Mouse (Mus musculus) Patski (cell line): Measurements from ENCODE around the gene Sod1. TPM values are rescaled to one million over a fixed set of nuclear protein-coding genes. Genes with fewer than 3 reads are reported as not detected.

ENCODE experiments used
- ATAC-seq: fragments of 100-300 bp; one replicate; pipeline ENCODE4 v1.8.0; 2021
- CTCF ChIA-PET: fragments of 350-600 bp; sonication (Branson Sonifier 250); formaldehyde crosslinking; loops from one replicate; lab custom pipeline; 2022; ENCODE audit warnings: inconsistent platforms; lab: Charles Lee
- POLR2A ChIA-PET: fragments of 350-600 bp; sonication (Branson Sonifier 250); formaldehyde crosslinking; loops from one replicate; lab custom pipeline; 2022; ENCODE audit warnings: antibody characterized with exemption, inconsistent platforms; lab: Charles Lee
- DNase-seq: peaks from one replicate; pipeline ENCODE4 v3.0.0-alpha.2; 2011; ENCODE audit warnings: low read depth, low spot score
- H3K27me3 ChIP-seq: fragments of 371-371 bp; one replicate; pipeline ENCODE4 v1.5.1; 2021
- CTCF ChIP-seq: fragments of 100-300 bp; IDR thresholded peaks from one replicate; pipeline ENCODE4 v1.5.1; 2021
- in situ Hi-C: fragments of 300-500 bp; cut with MboI; formaldehyde crosslinking; loops from 3 replicates; pipeline ENCODE4 v1.11.1; 2018; ENCODE audit warnings: low pct_unique_long_range_greater_than_20kb, mixed read lengths
- polyA plus RNA-seq: library from polyadenylated mRNA; unstranded; gene quantifications from one replicate; pipeline ENCODE4 v1.2.3, GENCODE M21; 2021

Gene Sod1
- 720 TPM for polyA plus RNA-seq

DNA sequence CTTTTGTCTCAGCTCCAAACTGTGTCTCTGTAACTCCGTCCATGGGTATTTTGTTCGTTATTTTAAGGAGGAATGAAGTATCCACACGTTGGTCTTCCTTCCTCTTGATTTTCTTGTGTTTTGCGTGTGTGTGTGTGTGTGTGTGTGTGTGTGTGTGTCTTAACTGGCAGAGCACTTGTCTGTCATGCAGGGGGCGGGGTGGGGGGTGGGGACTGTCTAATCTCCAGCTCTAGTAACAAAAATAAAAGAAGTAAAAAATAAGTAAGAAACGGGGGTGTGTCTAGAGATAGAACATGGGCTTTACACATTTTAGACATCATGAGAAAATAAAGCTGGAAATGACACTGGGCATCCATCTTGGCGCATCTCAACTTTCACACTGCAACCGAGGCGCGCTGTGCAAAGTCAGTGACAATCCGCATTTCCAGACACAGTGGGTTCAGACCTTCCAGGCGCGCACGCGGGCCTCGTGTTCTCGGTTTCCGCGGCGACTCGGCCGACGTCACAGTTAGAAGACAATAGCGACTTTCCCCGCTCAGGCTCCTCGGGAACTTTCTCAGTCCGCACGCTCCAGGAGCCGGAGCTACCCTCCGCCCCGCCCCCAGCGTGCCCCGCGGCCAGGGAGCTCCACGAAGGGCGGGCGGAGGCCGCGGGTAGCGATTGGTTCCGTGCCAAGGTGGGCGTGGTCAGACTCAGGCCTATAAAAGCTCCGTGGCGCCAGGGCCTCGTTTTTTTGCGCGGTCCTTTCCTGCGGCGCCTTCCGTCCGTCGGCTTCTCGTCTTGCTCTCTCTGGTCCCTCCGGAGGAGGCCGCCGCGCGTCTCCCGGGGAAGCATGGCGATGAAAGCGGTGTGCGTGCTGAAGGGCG lies at the start of gene Sod1:
Gene Sod1 (plus strand): TSS at position 729 of the 866 bp plus-strand sequence.
- no peak for TF ChIP-seq CTCF
- in situ Hi-C loops: no loop called here
- peak; percentile 88 for ATAC-seq
- ChIA-PET CTCF (interaction anchor here (0.9 kb wide), 1 partner anchor 10 kb away, joined by 5 read pairs; no protein-coding TSS in a partner anchor), POLR2A (interaction anchor here (0.6 to 0.7 kb wide), 2 partner anchors 8 to 62 kb away, joined by 3 read pairs; no protein-coding TSS in a partner anchor)
- peak; percentile 60 for DNase-seq
- no peaks in the 10 kb centered on the region for H3K27me3 ChIP-seq

DNA sequence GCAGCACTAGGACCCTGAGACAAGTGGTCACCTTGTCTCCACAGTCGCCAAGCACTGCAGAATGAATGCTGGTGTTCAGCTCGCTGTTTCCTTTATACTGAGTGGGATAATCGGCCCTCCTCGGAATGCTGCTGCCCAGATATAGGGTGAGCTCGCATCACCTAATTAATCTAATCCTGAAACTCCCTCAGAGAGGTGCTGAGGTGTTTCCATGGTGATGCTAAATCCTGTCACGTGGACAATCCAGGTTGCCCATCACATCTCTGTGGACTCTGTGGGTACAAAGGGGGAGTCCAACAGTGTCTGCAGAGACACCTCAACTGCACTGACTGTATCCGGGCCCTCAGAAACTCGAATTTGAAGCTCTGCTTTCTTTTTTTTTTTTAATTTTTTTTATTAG lies 49.1 kb upstream of the Sod1 start:
- ChIA-PET CTCF (interaction anchor here (1.7 to 1.9 kb wide), 2 partner anchors 326 to 329 kb away, joined by 4 to 6 read pairs; no protein-coding TSS in a partner anchor), POLR2A (no interaction called here)
- no peak for DNase-seq
- ATAC-seq: no peak
- in situ Hi-C loops: no loop called here
- TF ChIP-seq CTCF: no peak
- no peaks in the 10 kb centered on the region for H3K27me3 ChIP-seq

DNA sequence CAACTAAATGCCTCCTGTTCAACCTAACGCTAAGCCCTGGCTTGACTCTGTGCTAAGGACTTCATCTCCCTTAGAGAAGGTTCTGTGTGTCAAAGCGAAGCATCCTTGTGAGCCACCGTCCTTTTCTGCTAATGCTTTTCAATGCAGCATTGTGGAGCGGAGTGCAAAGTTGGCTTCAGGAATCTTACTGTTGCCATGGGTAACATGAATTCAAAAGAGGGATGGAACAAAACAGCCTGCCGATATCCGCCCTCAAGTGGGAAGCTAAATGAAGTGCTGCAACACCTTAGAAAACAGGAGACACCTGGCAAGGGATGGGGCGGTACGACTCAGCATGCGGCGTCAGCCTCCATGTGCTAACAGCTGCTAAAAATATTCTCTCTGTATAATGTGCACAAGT lies 44.1 kb upstream of the Sod1 start:
- ATAC-seq: no peak
- no peaks in the 10 kb centered on the region for H3K27me3 ChIP-seq
- in situ Hi-C loops: no loop called here
- ChIA-PET CTCF (interaction anchor here (1.9 kb wide), 1 partner anchor 9 kb away, joined by 5 read pairs; no protein-coding TSS in a partner anchor), POLR2A (no interaction called here)
- no peak for TF ChIP-seq CTCF
- DNase-seq: no peak

DNA sequence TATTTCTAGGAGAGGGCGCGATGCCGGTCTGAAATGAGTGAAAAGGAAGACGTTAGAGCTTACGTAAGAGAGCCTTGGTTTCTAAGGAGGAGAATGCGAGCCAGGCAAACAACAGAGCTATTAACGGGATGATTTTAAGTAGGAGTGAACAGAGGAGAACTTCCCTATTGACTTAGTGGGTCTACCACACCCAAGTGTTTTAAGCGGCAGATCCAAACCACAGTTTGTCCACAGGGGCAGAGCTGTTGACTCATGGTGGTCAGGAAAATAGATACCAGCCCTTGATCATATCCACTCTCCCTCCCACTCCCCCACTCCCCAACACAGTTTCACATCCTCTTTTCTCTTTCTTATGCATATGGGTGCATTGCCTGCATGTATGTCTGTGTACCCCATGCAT lies 43.1 kb upstream of the Sod1 start:
- ATAC-seq (no peak), DNase-seq (no peak)
- H3K27me3 ChIP-seq: no peaks in the 10 kb centered on the region
- ChIA-PET CTCF (interaction anchor here (1.9 kb wide), 1 partner anchor 10 kb away, joined by 5 read pairs; no protein-coding TSS in a partner anchor), POLR2A (no interaction called here)
- no peak for TF ChIP-seq CTCF
- in situ Hi-C loops: no loop called here

DNA sequence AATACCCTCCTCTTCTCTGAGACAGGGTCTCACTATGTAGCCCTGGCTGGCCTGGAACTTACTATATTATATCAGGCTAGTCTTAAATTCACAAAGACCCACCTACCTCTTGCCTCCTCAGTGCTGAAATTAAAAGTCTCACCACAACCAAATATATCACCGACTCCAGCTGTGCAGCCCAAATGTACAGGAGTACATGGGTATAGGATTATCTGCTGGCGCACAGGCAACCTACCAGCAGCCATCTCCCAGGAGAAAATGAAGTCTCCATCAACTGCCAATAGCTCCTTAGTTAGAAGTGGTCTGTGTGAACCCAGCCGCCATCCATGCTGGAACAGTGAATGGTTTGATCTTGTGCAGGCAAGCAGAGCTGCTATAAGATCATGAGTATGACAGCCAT lies 42.1 kb upstream of the Sod1 start:
- no peak for TF ChIP-seq CTCF
- CTCF ChIA-PET: interaction anchor here (1.4 kb wide), 2 partner anchors 9 to 10 kb away, joined by 3 to 5 read pairs; no protein-coding TSS in a partner anchor
- in situ Hi-C loops: no loop called here
- POLR2A ChIA-PET: interaction anchor here (0.6 kb wide), 1 partner anchor 398 kb away, joined by 3 read pairs; no protein-coding TSS in a partner anchor
- ATAC-seq: no peak
- no peak for DNase-seq
- H3K27me3 ChIP-seq: no peaks in the 10 kb centered on the region

DNA sequence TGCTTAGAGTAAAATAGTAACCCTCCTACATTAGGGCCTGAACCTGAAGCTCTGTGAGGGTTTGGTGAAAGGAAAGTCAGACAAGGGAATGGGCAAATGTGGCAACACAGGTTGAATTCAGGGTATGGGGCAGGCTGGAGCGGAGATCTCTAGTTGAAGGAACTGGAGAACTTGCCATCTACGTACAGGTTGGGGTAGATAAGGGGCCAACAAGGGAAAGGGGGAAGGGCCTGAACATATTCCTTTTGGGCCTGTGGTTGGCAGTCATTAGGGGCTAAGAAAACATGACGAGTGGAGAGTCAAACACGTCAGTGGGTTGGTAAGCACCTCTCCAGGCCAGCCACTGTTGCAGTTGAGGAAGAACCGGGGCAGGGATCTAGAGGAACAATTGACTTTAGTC lies 40.7 kb upstream of the Sod1 start:
- DNase-seq (no peak), ATAC-seq (no peak)
- CTCF ChIA-PET: interaction anchor here (1.4 kb wide), 2 partner anchors 10 to 12 kb away, joined by 3 to 5 read pairs; no protein-coding TSS in a partner anchor
- in situ Hi-C loops: no loop called here
- POLR2A ChIA-PET: no interaction called here
- TF ChIP-seq CTCF: no peak
- H3K27me3 ChIP-seq: no peaks in the 10 kb centered on the region

DNA sequence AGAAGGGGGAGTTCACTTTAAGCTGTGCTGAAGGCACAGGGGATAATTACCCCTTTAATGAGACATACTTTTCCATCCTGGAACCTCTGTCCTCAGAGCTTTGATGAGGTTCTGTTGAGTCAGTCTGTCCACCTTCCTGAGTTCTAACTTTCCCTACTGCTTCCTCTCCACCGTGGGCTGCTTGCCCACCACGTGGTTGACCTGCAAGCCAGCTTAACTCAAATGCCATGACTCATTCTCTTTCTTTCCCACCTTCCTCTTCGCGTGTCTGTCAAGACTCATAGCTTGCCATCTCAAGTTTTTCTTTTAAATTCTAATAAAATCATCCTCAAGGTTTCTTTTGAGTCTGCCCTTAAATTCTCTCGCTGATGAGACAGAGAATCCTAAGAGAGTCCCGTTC lies 39.6 kb upstream of the Sod1 start:
- in situ Hi-C loops: no loop called here
- ChIA-PET POLR2A (no interaction called here), CTCF (no interaction called here)
- ATAC-seq: no peak
- no peak for DNase-seq
- H3K27me3 ChIP-seq: no peaks in the 10 kb centered on the region
- TF ChIP-seq CTCF: no peak

DNA sequence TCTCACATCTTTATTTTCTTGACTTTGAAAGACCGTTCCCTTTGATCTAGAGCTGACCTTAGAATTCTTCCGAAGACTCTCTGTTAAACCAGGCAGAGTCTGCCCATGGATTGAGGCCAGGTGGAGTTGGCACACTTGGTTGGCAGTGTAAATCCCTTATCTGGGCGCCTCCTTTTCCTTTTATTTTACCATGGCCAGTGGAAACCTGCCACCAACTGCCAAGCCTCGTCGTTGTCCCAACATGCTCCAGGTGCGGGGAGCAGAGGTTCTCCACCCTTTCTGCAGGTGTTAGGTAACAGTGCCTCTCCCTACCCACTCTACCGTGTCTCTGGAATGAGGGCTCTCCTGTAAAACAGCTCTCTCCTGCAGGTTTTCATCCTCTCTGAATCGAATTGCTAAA lies 38.9 kb upstream of the Sod1 start:
- no peak for TF ChIP-seq CTCF
- H3K27me3 ChIP-seq: no peaks in the 10 kb centered on the region
- no peak for ATAC-seq
- POLR2A ChIA-PET: no interaction called here
- no peak for DNase-seq
- in situ Hi-C loops: no loop called here
- CTCF ChIA-PET: no interaction called here

DNA sequence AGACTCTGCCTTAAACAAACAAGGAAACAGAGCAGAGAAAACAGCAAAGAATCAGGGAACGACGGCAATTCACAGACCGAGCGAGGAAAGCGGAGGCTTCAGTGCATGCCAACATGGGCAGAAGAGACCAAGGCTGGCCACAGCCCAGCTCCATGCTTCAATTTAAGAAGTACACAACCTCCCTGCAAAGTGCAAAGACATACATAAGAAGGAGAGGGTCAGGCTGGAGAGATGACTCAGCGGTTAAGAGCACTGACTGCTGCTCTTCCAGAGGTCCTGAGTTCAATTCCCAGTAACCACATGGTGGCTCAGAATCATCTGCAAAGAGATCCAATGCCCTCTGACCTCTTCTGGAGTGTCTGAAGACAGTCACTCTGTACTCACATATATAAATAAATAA lies 36.4 kb upstream of the Sod1 start:
- DNase-seq (no peak), ATAC-seq (no peak)
- CTCF ChIA-PET: interaction anchor here (1.3 to 2.6 kb wide), 3 partner anchors 14 to 413 kb away, joined by 3 to 15 read pairs (median 3); no protein-coding TSS in a partner anchor
- in situ Hi-C loops: no loop called here
- no peak for TF ChIP-seq CTCF
- POLR2A ChIA-PET: no interaction called here
- H3K27me3 ChIP-seq: no peaks in the 10 kb centered on the region

DNA sequence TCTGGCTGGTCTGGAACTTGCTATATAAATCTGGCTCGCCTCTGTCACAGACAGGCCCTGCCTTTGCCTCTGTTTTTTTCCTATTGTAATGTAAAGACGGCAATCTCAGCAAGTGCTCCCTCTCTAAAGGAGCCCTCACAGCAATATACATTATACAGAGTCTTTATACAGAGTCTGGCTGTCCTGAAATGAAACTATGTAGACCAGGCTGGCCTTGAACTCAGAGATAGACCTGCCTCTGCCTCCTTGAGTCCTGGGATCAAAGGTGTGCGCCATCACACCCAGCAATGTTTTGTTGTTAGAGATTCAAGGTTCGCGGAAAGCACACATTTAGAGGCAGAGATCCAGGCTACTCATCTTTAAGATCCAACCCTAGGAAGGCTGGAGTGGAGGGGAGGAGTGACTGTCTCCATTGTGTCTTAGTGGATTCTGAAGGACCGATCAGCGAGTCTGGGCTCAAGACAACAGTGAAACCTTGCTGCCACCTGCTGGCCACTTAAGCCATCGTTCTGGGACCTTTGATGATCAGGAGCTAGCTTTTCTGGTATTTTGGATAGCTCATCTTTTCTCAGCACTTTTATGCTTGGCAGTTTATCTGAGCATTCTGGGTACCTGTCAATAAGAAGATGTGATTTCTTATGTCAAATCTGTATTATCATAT lies 34.5 kb upstream of the Sod1 start:
- in situ Hi-C loops: loop anchor here (5.0 kb wide), 2 partner anchors 344 to 414 kb away; no protein-coding TSS in a partner anchor
- peak; percentile 87 for ATAC-seq
- peak; percentile 19 for DNase-seq
- POLR2A ChIA-PET: interaction anchor here (0.6 kb wide), 1 partner anchor 415 kb away, joined by 6 read pairs; no protein-coding TSS in a partner anchor
- CTCF ChIA-PET: interaction anchor here (0.7 to 3.6 kb wide), 11 partner anchors 9 to 412 kb away, joined by 3 to 21 read pairs (median 4); no protein-coding TSS in a partner anchor
- peak; percentile 84 for TF ChIP-seq CTCF
- H3K27me3 ChIP-seq: no peaks in the 10 kb centered on the region
